Mouse (Mus musculus) c-Kit-negative CD71-positive TER-119-positive erythroid progenitor cells, embryonic 14.5 days (primary cell): ENCODE data around the gene Cyp2d34.

Source experiments
- DNase-seq: peaks from one replicate; pipeline ENCODE4 v3.0.0-alpha.2; 2013; ENCODE audit warnings: low read depth, low spot score

Cyp2d34 gene

DNA sequence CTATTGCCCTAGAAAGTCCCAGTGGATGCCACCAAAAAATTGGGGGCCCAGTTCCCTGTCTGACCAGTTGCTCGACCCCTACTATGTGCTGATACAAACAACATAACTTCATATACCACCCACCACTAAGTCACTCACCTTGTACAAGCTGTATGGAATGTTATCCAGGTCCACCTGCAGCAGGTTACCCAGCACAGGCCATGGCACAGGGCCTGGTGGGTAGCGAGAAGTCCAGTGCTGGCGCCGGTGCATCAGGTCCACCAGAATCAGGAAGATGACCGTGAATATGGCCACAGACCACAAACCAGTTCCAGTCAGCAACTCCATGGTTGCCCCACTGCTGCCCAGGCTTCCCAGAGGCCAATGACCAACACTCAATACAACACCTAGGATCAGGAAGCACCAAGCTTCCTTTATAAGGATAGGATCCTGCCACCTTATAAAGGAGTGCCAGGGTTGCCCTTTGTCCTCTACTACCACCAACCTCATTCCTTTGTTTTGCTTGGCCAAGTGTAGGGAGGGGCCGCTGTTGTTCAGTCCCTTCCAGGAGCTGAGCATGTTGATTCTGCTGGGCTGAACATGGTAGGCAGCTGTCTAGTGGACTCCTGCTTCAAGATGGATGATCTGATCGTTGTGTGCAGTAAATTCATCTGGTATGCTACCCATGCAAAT, at the start of gene Cyp2d34:
Gene Cyp2d34 (minus strand): TSS at position 416 of the 672 bp plus-strand sequence.
- no peak for DNase-seq

DNA sequence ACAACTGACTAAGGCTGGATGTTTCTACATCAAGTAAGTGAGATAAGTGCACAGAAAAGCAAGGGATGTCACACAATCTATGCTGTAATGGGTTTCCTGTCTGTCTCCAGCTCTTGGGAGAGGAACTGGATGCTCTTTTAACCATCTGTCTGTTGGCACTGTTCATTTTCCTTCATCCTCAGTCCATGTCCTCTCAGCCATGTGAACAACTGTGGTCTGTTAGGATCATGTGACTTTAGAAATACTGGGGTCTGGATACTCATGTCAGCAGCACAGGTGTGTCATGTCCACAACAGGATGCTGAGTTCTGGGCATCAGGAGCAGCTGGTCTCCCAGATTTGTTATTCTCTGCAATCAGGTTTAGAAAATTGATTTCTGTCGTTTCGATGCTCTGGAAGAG, 35.6 kb upstream of the Cyp2d34 start:
- no peak for DNase-seq

DNA sequence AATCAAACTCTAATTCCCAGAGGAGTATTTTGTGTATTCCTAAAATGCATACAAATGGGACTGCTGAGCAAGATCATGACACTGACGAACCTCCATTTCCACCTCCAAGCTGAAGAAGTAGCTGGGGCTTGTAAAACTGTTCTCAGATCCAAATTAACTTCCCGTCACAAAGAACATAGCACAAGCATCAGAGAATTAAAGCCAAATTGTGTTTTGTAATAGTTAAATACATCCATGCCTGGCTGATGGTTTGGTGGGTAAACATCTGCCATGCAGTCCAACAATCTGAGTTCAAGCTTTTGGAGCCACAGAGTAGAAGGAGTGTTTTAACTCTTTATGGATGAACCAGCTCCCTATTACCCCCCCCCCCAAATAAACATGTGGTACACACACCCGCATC, 23.6 kb upstream of the Cyp2d34 start:
- no peak for DNase-seq

DNA sequence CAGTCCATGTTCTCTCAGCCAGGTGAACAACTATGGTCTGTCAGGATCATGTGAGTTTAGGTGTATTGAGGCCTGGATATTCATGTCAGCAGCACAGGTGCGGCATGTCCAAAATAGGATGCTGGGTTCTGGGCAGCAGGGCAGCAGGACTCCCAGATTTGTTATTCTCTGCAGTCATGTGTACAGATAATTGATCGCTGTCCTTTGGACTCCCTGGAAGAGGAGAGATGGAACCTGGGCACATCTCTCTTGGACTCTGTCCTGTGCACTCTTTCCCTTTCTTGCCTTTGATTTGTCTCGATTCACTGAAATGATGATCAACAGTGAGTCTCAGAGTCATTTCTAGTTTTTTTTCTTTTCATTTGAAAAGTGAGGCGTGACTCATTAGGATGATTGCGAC, 23.0 kb upstream of the Cyp2d34 start:
- no peak for DNase-seq

DNA sequence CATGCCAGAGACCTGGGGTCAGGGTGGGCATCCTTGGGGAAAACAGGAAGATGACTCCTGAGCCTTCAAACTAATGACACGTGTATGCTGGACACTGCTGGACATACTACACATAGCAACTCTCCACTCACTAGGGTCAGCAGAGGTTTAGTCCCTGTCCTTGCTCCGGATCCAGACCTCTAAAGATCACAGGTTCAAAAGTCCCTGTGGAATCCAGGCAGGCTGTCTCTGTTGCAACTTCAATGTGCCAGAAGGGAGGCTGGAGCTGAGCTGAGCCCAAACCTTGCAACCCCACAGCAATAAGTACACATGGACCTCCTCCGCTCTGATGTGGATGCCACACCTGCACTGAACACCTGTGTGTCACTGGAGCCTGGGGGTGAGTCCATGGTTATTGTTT, 22.0 kb upstream of the Cyp2d34 start:
- no peak for DNase-seq

DNA sequence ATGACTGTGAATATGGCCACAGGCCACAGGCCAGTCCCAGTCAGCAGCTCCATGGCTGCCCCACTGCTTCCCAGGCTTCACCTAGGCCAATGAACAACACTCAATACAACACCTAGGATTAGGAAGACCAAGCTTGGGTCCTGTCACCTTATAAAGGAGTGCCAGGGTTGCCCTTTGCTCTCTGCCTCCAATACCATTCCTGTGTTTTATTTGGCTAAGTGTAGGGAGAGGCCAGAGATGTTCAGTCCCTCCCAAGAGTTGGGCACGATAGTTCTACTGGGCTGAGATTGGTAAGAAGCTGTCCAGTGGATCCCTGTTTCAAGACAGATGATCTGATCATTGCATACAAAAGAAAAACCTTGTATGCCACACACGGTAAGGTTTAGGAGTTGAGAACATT, 21.2 kb upstream of the Cyp2d34 start:
- no peak for DNase-seq

DNA sequence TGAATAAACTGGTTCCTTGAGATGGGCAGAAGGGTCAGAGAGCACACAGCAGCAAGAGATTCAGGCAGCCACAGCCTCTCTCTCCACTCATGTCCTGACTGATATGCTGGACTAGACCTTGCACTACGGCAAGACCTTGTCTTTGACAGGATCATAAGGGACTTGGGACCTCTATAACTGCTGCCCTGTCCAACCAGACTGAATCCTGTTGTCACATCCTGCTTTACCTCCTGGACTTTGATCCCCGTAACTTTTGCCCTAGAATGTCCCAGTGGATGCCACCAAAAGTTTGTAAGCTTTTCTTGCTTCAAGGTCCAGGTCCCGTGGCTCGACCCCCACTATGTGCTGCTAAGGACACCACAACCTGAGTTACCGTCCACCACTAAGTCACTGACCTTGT, 20.6 kb upstream of the Cyp2d34 start:
- DNase-seq = no peak

DNA sequence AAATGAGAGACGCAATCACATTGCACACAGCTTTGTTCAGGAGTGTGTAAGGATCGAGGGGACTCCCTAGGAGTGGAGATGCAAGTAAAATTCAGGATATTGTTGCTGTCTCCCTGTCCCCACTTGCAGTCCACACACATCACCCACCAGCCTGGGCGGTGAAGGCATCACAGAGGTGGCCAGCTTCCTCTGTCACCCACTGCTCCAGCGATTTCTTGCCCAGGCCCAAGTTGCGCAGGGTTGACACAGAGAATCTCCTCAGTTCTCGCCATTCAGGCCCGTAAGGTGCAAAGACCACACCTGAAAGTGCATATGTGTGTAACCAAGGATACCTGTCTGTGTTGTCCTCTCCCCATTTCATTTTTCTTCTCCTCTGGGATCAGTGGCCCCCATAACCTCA, 19.5 kb upstream of the Cyp2d34 start:
- DNase-seq = no peak

DNA sequence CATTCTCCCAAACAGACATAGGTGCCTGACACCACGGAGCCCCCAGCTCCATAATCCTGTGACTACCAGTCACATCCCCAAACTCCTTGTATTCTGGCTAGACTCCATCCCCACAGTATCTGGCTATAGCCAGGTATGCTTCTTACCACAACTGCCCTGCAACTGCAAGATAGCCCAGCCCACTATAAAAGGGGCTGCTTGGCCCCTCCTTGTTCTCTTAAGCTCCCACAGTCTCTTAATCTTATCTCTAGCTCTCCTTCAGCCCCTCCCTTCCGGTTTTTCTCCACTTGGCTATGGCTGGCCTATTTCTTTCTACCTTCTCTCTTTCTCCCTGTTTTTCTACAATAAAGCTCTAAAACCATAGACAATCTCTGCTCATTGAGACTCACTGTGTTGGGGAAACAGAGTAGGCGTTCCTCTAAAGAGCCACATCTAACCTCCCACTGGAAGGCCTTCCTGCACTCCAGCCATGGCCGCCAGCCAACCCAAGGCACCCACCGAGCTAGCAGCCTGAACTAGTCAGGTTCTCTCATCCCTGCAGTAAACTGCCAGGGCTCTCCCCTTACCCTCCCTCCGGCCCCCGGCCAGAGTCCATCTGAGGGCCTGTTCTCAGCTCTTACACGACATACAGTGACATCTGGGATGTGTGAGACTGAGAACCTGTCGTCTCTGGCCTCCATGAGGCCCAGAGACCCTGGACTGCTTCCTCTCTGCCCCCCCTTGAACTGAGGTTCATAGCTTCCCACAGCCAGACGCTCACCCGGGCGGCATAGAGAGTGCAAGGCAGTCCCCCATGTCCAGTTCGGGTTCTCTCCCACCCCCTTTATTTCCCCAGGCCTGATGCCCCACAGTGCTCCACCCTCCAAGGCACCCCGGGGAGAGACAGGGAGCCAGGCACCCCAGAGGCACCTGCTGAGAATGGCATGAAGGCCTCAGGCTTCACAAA, 16.7 kb upstream of the Cyp2d34 start:
- no peak for DNase-seq

DNA sequence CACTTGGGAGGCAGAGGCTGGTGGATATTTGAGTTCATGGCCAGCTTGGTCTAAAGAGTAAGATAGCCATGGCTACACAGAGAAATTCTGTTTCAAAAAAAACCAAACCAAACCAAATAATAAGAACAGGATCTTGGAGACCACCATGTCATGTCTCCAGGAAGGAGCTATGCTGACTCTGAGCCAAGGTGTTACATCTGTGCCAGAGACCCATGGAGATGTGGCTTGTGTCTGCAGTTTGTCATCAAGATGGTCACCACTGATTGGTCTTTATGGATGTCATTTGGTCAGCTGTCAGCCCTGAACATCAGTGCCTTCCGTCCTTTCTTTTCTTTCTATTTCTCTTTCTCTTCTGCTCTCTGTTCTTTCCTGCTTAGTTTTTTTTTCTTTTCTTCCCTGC, 14.2 kb upstream of the Cyp2d34 start:
- DNase-seq = no peak

DNA sequence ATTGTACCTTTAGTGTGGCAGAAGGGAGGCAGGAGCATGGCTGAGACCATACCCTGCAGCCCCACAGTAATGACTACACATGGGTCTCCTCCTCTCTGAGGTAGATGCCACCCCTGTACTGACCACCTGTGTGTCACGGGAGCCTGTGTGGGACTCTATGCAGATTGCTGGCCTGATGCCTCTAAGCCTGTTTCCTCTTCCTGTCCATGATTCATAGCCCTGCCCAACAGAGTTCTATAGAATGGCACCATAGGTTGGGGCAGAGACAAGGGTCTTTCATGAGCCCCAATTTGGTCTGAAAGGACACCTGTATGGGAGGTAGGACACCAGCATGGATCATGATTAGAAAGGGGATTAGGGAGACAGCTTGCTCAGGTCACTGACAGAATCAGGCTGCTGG, 1.2 kb upstream of the Cyp2d34 start:
- no peak for DNase-seq

DNA sequence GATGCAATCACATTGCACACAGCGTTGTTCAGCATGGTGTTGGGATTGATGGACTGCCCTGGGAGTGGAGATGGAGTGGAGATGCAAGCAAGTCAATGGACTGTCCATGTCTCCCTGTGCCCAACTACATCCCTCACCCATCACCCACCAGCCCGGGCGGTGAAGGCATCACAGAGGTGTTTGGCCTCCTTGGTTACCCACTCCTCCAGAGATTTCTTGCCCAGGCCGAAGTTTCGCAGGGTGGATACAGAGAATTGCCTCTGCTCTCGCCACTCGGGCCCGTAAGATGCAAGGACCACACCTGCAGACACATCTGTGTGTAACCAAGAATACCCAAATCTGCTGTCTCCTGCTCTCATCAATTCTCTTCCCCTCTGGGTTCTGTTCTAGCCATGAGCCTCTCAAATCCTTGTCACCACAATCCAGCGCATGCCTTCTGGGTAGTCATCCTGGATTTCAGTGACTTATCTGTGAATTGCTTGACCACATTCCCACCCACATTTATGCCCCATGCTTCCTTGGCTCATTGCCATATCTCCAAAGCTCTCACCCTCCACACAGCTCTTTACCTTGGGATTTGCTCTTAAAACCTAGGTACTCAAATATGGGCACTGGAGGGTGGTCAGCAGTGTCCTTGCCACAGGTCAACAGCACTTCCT, 2.3 kb downstream of the Cyp2d34 start:
- no peak for DNase-seq

DNA sequence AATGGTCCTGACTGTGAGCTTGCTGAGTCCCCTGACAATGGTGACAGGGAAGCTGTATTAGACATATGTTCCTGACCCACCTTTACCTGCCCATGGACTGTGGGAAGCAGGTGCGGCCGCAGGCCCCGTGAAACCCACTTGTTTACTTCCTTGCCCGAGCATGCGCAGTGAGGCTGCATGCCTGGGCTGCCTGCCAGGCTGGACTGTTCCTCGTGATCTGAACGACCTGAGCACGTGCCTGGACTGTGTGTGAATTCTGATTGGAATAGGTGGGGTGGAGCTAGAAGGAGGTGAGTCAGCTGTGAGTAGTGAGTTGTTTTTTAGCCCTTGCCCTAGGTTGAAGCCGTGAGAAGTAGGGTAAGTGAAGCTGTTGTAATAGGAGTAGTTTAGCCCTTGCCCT, 38.1 kb downstream of the Cyp2d34 start:
- DNase-seq = no peak

DNA sequence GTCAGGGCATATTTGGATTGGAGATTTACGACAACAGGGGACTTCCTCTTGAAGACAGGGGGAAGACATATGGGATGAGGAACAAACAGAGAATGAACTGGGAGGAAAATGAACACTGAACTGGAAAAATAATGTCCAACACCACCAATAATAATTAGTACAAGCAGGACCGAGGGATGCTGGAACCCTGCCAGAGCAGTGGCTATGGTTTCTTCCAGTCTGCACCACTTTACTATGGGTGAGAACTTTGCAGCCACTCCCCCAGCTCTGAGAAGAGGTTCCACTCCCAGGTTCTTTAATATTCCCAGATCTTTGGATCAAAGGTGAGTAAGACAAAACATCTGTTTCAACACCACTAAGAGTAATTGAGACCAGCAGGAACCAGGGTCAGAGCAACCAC, 41.7 kb downstream of the Cyp2d34 start:
- no peak for DNase-seq

DNA sequence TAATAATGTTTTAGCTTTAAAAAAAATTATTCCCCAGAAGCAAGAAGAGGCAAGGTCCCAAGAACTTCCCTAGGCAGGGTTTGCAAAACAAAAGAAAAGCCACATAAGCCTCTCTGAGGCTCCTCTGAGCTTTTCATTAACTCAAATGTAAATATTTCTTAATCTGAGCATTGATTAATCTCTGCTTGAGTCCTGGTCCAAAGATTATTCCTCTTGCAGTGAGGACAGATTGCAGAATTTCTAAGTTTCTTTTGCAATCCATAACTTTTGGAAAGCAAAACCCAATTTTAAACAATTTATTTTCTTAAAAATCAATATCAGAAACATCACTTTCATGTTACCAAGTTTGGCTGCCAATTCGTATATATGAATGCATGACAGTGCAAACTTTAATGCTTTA, 47.9 kb downstream of the Cyp2d34 start:
- no peak for DNase-seq
